Mouse (Mus musculus) right cerebral cortex, adult 2 months (tissue): Measurements from ENCODE around the gene Rnf144a.
"Not testable (repeated sequence)": the region's sequence is repeated elsewhere in the genome, so short reads cannot be mapped to it uniquely, and the experiment has no call there.

Experiments
- DNase-seq, 2 experiments: peaks; one replicate each; pipeline ENCODE4 v3.0.0; 2021 to 2022; ENCODE audit warnings: low spot score in 2 of 2

Rnf144a gene

GRCm38 (mm10) chr12:26323783-26324364, 91.2 kb downstream of the Rnf144a start:
- DNase-seq, result no peak

- DNase-seq, result no peak
These were observed 98.8 kb downstream of the Rnf144a start for GRCm38 (mm10) chr12:26316261-26316660.

- DNase-seq, result peak; percentile 39 to 46
These were observed 100.1 kb downstream of the Rnf144a start for GRCm38 (mm10) chr12:26314959-26315358.

GRCm38 (mm10) chr12:26311548-26311947, 103.5 kb downstream of the Rnf144a start:
- DNase-seq, result peak; percentile 81 to 83

GRCm38 (mm10) chr12:26310247-26310646, 104.8 kb downstream of the Rnf144a start:
- DNase-seq, result no peak

- no peak for DNase-seq
These were observed 112.2 kb downstream of the Rnf144a start for GRCm38 (mm10) chr12:26302886-26303285.

- no peak for DNase-seq
These were observed 115.5 kb downstream of the Rnf144a start for GRCm38 (mm10) chr12:26299515-26300090.

- not testable (repeated sequence) for DNase-seq
These were observed 119.1 kb downstream of the Rnf144a start for GRCm38 (mm10) chr12:26295995-26296394.

- DNase-seq, result no peak
These were observed 125.9 kb downstream of the Rnf144a start for GRCm38 (mm10) chr12:26289200-26289599.

- DNase-seq, result no peak
These were observed 126.7 kb downstream of the Rnf144a start for GRCm38 (mm10) chr12:26288347-26288746.

GRCm38 (mm10) chr12:26285939-26286338, 129.1 kb downstream of the Rnf144a start:
- no peak for DNase-seq

GRCm38 (mm10) chr12:26285460-26285859, 129.6 kb downstream of the Rnf144a start:
- DNase-seq, result no peak

GRCm38 (mm10) chr12:26280719-26281480, 134.2 kb downstream of the Rnf144a start:
- DNase-seq, result no peak

GRCm38 (mm10) chr12:26277002-26277669, 137.9 kb downstream of the Rnf144a start:
- DNase-seq, result peak; percentile 80 to 83

- DNase-seq, result no peak
These were observed 138.5 kb downstream of the Rnf144a start for GRCm38 (mm10) chr12:26276556-26276955.
